Mouse (Mus musculus) kidney, embryonic 15.5 days (tissue): ENCODE results near the gene Pofut1. TPM values are rescaled to one million over a fixed set of nuclear protein-coding genes. Genes with fewer than 3 reads are reported as not detected.

ENCODE experiments used
- ATAC-seq: fragments of 200-750 bp; cut with Nextera tagmentation; replicated peaks from 2 replicates; pipeline ENCODE4 v1.8.0; 2017; ENCODE audit warnings: moderate TSS enrichment; ENCODE audit not compliant: low FRiP score
- H3K27ac ChIP-seq: fragments of 300-500 bp; sonication (generic); 2 replicates; pipeline ENCODE4 v1.5.1; 2015; ENCODE audit warnings: mild to moderate bottlenecking, inconsistent platforms
- H3K27me3 ChIP-seq: fragments of 300-500 bp; sonication (generic); 2 replicates; pipeline ENCODE4 v1.6.1; 2015; ENCODE audit warnings: inconsistent platforms
- H3K36me3 ChIP-seq: fragments of 300-500 bp; sonication (generic); 2 replicates; pipeline ENCODE4 v1.6.1; 2015; ENCODE audit warnings: inconsistent platforms
- H3K4me1 ChIP-seq: fragments of 300-500 bp; sonication (generic); 2 replicates; pipeline ENCODE4 v1.6.1; 2015; ENCODE audit warnings: inconsistent platforms
- H3K4me2 ChIP-seq: fragments of 300-500 bp; sonication (generic); 2 replicates; pipeline ENCODE4 v1.6.1; 2015; ENCODE audit warnings: moderate library complexity, mild to moderate bottlenecking, inconsistent platforms
- H3K4me3 ChIP-seq: fragments of 300-500 bp; sonication (generic); replicated peaks from 2 replicates; pipeline ENCODE4 v1.5.1; 2015; ENCODE audit warnings: mild to moderate bottlenecking, inconsistent platforms
- H3K9ac ChIP-seq: fragments of 300-500 bp; sonication (generic); 2 replicates; pipeline ENCODE4 v1.6.1; 2015; ENCODE audit warnings: mild to moderate bottlenecking, inconsistent platforms
- H3K9me3 ChIP-seq: fragments of 300-500 bp; sonication (generic); replicated peaks from 2 replicates; pipeline ENCODE4 v1.6.1; 2016; ENCODE audit warnings: inconsistent platforms
- WGBS: fragments of 180-500 bp; shearing (Covaris S2); methylation state at CpG from one replicate; pipeline ENCODE4 v1.1.7; 2015; ENCODE audit warnings: mixed read lengths; 5-methylcytosine and 5-hydroxymethylcytosine counted together
- polyA plus RNA-seq: library from polyadenylated mRNA; unstranded; fragments of >200 nt; fragmentation: Nextera tagmentation; extraction: Ambion mirVana; gene quantifications from 2 replicates; pipeline ENCODE4 v1.2.1, GENCODE M21; 2015

Gene Pofut1
- polyA plus RNA-seq, 1 experiment from 2014 or later, result 6.4 TPM

GRCm38 (mm10) chr2:153298460-153298859, 57.1 kb downstream of the Pofut1 start:
- H3K9me3 ChIP-seq, result no peaks in the 10 kb centered on the region
- H3K27me3 ChIP-seq, result no peaks in the 10 kb centered on the region
- no peak overlapping the region for H3K9ac ChIP-seq
- H3K4me2 ChIP-seq, result no peak overlapping the region
- no peak overlapping the region for H3K4me3 ChIP-seq
- 30% methylated on average over 4 of the region's 4 CpGs for WGBS
- no peak for ATAC-seq
- H3K27ac ChIP-seq, result peak overlapping the region; percentile 70
- peaks cover 14% of the 10 kb centered on the region for H3K4me1 ChIP-seq
- H3K36me3 ChIP-seq, result peaks cover 6% of the 10 kb centered on the region; the same call in 1 of the 2 replicates

- Histone ChIP-seq H3K27me3 (no peaks in the 10 kb centered on the region), H3K9me3 (no peaks in the 10 kb centered on the region), H3K36me3 (peaks cover 7% of the 10 kb centered on the region; the same call in 1 of the 2 replicates), H3K9ac (no peak overlapping the region), H3K4me1 (peaks cover 14% of the 10 kb centered on the region), H3K27ac (peak overlapping the region; percentile 70), H3K4me3 (no peak overlapping the region), H3K4me2 (no peak overlapping the region)
- ATAC-seq, result 0 out of 2 replicates have a peak, but pooled peaks have one; percentile 18
- WGBS, result 48% methylated on average over 4 of the region's 4 CpGs
These were observed 57.5 kb downstream of the Pofut1 start for GRCm38 (mm10) chr2:153298863-153299262.

GRCm38 (mm10) chr2:153301123-153301522, 59.8 kb downstream of the Pofut1 start:
- Histone ChIP-seq H3K27me3 (no peaks in the 10 kb centered on the region), H3K9ac (no peak overlapping the region), H3K36me3 (peaks cover 4% of the 10 kb centered on the region; the same call in 1 of the 2 replicates), H3K9me3 (no peaks in the 10 kb centered on the region), H3K27ac (no peak overlapping the region), H3K4me3 (no peak overlapping the region), H3K4me2 (no peak overlapping the region), H3K4me1 (peaks cover 14% of the 10 kb centered on the region)
- no peak for ATAC-seq
- 92% methylated on average over 5 of the region's 5 CpGs for WGBS

GRCm38 (mm10) chr2:153305240-153305639, 63.9 kb downstream of the Pofut1 start:
- WGBS, result 55% methylated on average over 6 of the region's 6 CpGs
- no peak overlapping the region for H3K9ac ChIP-seq
- H3K4me2 ChIP-seq, result no peak overlapping the region
- H3K27me3 ChIP-seq, result no peaks in the 10 kb centered on the region
- no peak overlapping the region for H3K27ac ChIP-seq
- no peaks in the 10 kb centered on the region for H3K9me3 ChIP-seq
- peaks cover 4% of the 10 kb centered on the region; the same call in 1 of the 2 replicates for H3K36me3 ChIP-seq
- no peak for ATAC-seq
- H3K4me3 ChIP-seq, result no peak overlapping the region
- H3K4me1 ChIP-seq, result peaks cover 7% of the 10 kb centered on the region

- Histone ChIP-seq H3K4me3 (no peak overlapping the region), H3K4me1 (peaks cover 7% of the 10 kb centered on the region), H3K9ac (no peak overlapping the region), H3K9me3 (no peaks in the 10 kb centered on the region), H3K36me3 (0 out of 2 replicates have a peak, but pooled peaks cover under 1% of the 10 kb centered on the region), H3K27ac (no peak overlapping the region), H3K4me2 (no peak overlapping the region), H3K27me3 (no peaks in the 10 kb centered on the region)
- WGBS, result 54% methylated on average over 7 of the region's 7 CpGs
- no peak for ATAC-seq
These were observed 67.3 kb downstream of the Pofut1 start for GRCm38 (mm10) chr2:153308586-153308985.

GRCm38 (mm10) chr2:153309106-153309505, 67.8 kb downstream of the Pofut1 start:
- no peak overlapping the region for H3K27ac ChIP-seq
- H3K4me2 ChIP-seq, result no peak overlapping the region
- no peaks in the 10 kb centered on the region for H3K36me3 ChIP-seq
- no peak overlapping the region for H3K4me3 ChIP-seq
- H3K27me3 ChIP-seq, result no peaks in the 10 kb centered on the region
- no peak for ATAC-seq
- H3K4me1 ChIP-seq, result peaks cover 7% of the 10 kb centered on the region
- no peak overlapping the region for H3K9ac ChIP-seq
- H3K9me3 ChIP-seq, result no peaks in the 10 kb centered on the region
- 47% methylated on average over 8 of the region's 8 CpGs for WGBS

- no peak overlapping the region for H3K4me3 ChIP-seq
- H3K27me3 ChIP-seq, result no peaks in the 10 kb centered on the region
- H3K4me1 ChIP-seq, result peaks cover 7% of the 10 kb centered on the region
- no peak overlapping the region for H3K27ac ChIP-seq
- H3K9me3 ChIP-seq, result no peaks in the 10 kb centered on the region
- H3K36me3 ChIP-seq, result no peaks in the 10 kb centered on the region
- no peak for ATAC-seq
- no peak overlapping the region for H3K9ac ChIP-seq
- H3K4me2 ChIP-seq, result no peak overlapping the region
- 76% methylated on average over 6 of the region's 6 CpGs for WGBS
These were observed 68.9 kb downstream of the Pofut1 start for GRCm38 (mm10) chr2:153310228-153310627.

GRCm38 (mm10) chr2:153312884-153313283, 71.6 kb downstream of the Pofut1 start:
- Histone ChIP-seq H3K27ac (no peak overlapping the region), H3K4me2 (no peak overlapping the region), H3K27me3 (no peaks in the 10 kb centered on the region), H3K36me3 (peaks cover 19% of the 10 kb centered on the region), H3K4me3 (no peak overlapping the region), H3K4me1 (peaks cover 7% of the 10 kb centered on the region), H3K9me3 (no peaks in the 10 kb centered on the region), H3K9ac (no peak overlapping the region)
- ATAC-seq, result no peak
- 92% methylated on average over 9 of the region's 9 CpGs for WGBS

GRCm38 (mm10) chr2:153318408-153318807, 77.1 kb downstream of the Pofut1 start:
- 93% methylated on average over 4 of the region's 4 CpGs for WGBS
- no peaks in the 10 kb centered on the region for H3K9me3 ChIP-seq

GRCm38 (mm10) chr2:153319036-153319643, 77.8 kb downstream of the Pofut1 start:
- no peaks in the 10 kb centered on the region for H3K9me3 ChIP-seq
- 78% methylated on average over 8 of the region's 8 CpGs for WGBS
- no peak for ATAC-seq
- no peak overlapping the region for H3K9ac ChIP-seq
- H3K27ac ChIP-seq, result peak overlapping the region; percentile 45
- H3K4me2 ChIP-seq, result no peak overlapping the region
- H3K27me3 ChIP-seq, result no peaks in the 10 kb centered on the region
- peaks cover 66% of the 10 kb centered on the region for H3K36me3 ChIP-seq
- no peaks in the 10 kb centered on the region for H3K4me1 ChIP-seq
- no peak overlapping the region for H3K4me3 ChIP-seq

More at GRCm38 (mm10) chr2:153318408-153318807, 77.1 kb downstream of the Pofut1 start:
- no peak for ATAC-seq
- Histone ChIP-seq H3K27ac (no peak overlapping the region), H3K4me1 (no peaks in the 10 kb centered on the region), H3K4me3 (no peak overlapping the region), H3K9ac (no peak overlapping the region), H3K36me3 (peaks cover 59% of the 10 kb centered on the region), H3K27me3 (no peaks in the 10 kb centered on the region), H3K4me2 (no peak overlapping the region)
